22 mouse cellular contexts compared by ENCODE assay signal in genomic region chr1:85581518-85581917, GRCm38 (mm10). TPM values are rescaled to one million over a fixed set of nuclear protein-coding genes. Genes with fewer than 3 reads are reported as not detected.
DNase-seq lines count a peak whose midpoint lies in the region; ATAC-seq and TF ChIP-seq lines count a peak whose summit lies in the region.
"Not testable (repeated sequence)": the region's sequence is repeated elsewhere in the genome, so short reads cannot be mapped to it uniquely, and the experiment has no call there.
"Had no signal": no experiment of that assay in that cellular context is flagged by ENCODE, and none has a peak within 500 bp of the region (broad histone marks: within the 10 kb centered on the region; RNA-seq: fewer than 3 reads in every experiment).

No protein-coding gene starts in this region.

- not testable (repeated sequence) for TF ChIP-seq POLR2A in cerebellum, adult 2 months (IDR thresholded peaks at IDR 0.05; ENCODE audit: borderline replicate concordance, insufficient read depth, low read length)

- intact Hi-C loops in left cerebral cortex, adult 2 months (cut with DNase I): loop anchor here (5.0 to 10.0 kb wide), 2 partner anchors 156 to 263 kb away; no protein-coding TSS in a partner anchor

- not testable (repeated sequence) for H3K27me3 ChIP-seq in cerebellum, adult 2 months (ENCODE audit: control insufficient read depth, insufficient read depth, low read length); hindbrain, postnatal 0 days (ENCODE audit: insufficient read depth, low read length); midbrain, postnatal 0 days (ENCODE audit: insufficient read depth, low read length); splenic B cell, adult 2 months (ENCODE audit: control insufficient read depth, insufficient read depth, low read length, poor library complexity, severe bottlenecking)

- not testable (repeated sequence) for H3K4me1 ChIP-seq in cerebellum, adult 2 months (ENCODE audit: control insufficient read depth, insufficient read depth, low read length); hindbrain, postnatal 0 days (ENCODE audit: insufficient read depth, low read length); midbrain, postnatal 0 days (ENCODE audit: insufficient read depth, low read length)

- not testable (repeated sequence) for H3K4me3 ChIP-seq in cerebellum, adult 2 months (replicated peaks; ENCODE audit: insufficient read depth, low read depth, low read length); hindbrain, postnatal 0 days (ENCODE audit: low read length); left cerebral cortex, adult 2 months; midbrain, postnatal 0 days (ENCODE audit: low read depth, low read length)

- WGBS in cerebellum, adult 2 months: 28% methylated on average over 5 of the region's 5 CpGs
- WGBS in hindbrain, postnatal 0 days: 24% methylated on average over 5 of the region's 5 CpGs
- 25% methylated on average over 5 of the region's 5 CpGs for WGBS in midbrain, postnatal 0 days

- not testable (repeated sequence) for H3K4me2 ChIP-seq in hindbrain, postnatal 0 days (ENCODE audit: low read depth, low read length); midbrain, postnatal 0 days (ENCODE audit: low read depth, low read length, poor library complexity, severe bottlenecking)

- peak; percentile 16; the same call in 1 of the 2 replicates for TF ChIP-seq CTCF in cerebellum, adult 2 months (IDR thresholded peaks at IDR 0.05; ENCODE audit: borderline replicate concordance, insufficient read depth, low read depth, low read length)
- peak; percentile 41; the same call in 1 of the 2 replicates for TF ChIP-seq CTCF in hindbrain, postnatal 0 days (IDR thresholded peaks at IDR 0.05; ENCODE audit: low read depth)
- TF ChIP-seq CTCF in left cerebral cortex, adult 2 months (IDR thresholded peaks at IDR 0.05): peak; percentile 29
- TF ChIP-seq CTCF in midbrain, postnatal 0 days (IDR thresholded peaks at IDR 0.05): peak; percentile 45; the same call in 1 of the 2 replicates

- H3K27ac ChIP-seq in cerebellum, adult 2 months (ENCODE audit: insufficient read depth, low read length); hindbrain, postnatal 0 days; left cerebral cortex, adult 2 months; midbrain, postnatal 0 days (ENCODE audit: low read depth, low read length): not testable (repeated sequence)

- H3K36me3 ChIP-seq in hindbrain, postnatal 0 days (ENCODE audit: insufficient read depth, low read length); midbrain, postnatal 0 days (ENCODE audit: insufficient read depth, low read length); splenic B cell, adult 2 months (ENCODE audit: control insufficient read depth, insufficient read depth, low read length, poor library complexity, severe bottlenecking): not testable (repeated sequence)

- H3K9ac ChIP-seq in hindbrain, postnatal 0 days (replicated peaks; ENCODE audit: low read length); midbrain, postnatal 0 days (replicated peaks; ENCODE audit: low read length, poor library complexity, severe bottlenecking): not testable (repeated sequence)

- ATAC-seq in hindbrain, postnatal 0 days; midbrain, postnatal 0 days (ENCODE audit: low FRiP score): not testable (repeated sequence)

- DNase-seq in CD4-positive helper T cell, adult 2 months (ENCODE audit: low read depth, low spot score): peak; percentile 29
- DNase-seq in Muller cell, postnatal 12 days (ENCODE audit: inconsistent ontology term): peak; percentile 1
- DNase-seq in cerebellum, adult 2 months; hindbrain, postnatal 0 days (ENCODE audit: low spot score); left cerebral cortex, adult 2 months (ENCODE audit: extremely low spot score in 1 of 2, low spot score in 2 of 2); midbrain, postnatal 0 days (ENCODE audit: low spot score): not testable (repeated sequence)
- peak; percentile 35 for DNase-seq in splenic B cell, adult 2 months (ENCODE audit: low read depth, low spot score)

- H3K9me3 ChIP-seq in hindbrain, postnatal 0 days (ENCODE audit: low read length); midbrain, postnatal 0 days (ENCODE audit: low read length): not testable (repeated sequence)

RNA-seq across cellular contexts. Expression of gene G530012D18Rik, which starts 6.0 kb away (rescaled TPM):
- not detected in 2 replicates for polyA plus RNA-seq in cerebellum, adult 2 months (2012; rRNA removed)
- total RNA-seq in hindbrain, postnatal 0 days (2014; rRNA removed): not detected in 2 replicates
- polyA plus RNA-seq in hindbrain, postnatal 0 days (2015; fragmentation: Nextera tagmentation; extraction: Ambion mirVana): not detected in 2 replicates
- not detected for total RNA-seq in left cerebral cortex, adult 2 months (2021)
- total RNA-seq in midbrain, postnatal 0 days (2014; rRNA removed): not detected in 2 replicates
- polyA plus RNA-seq in midbrain, postnatal 0 days (2015; fragmentation: Nextera tagmentation; extraction: Ambion mirVana): not detected in 2 replicates
- total RNA-seq: adrenal gland, adult 2 months; gastrocnemius, postnatal 14 days; heart, adult 18-20 months; heart, postnatal 4 days; layer of hippocampus, adult 8-10 months; left cerebral cortex, postnatal 36 days had no signal
- polyA plus RNA-seq: adrenal gland, adult 2 months; cortical plate, adult 2 months; embryonic facial prominence, embryonic 12.5 days; erythroblast, embryonic 14.5 days; forebrain, embryonic 13.5 days; heart, embryonic 14.5 days; hindbrain, embryonic 15.5 days; limb, embryonic 15.5 days; liver, embryonic 16.5 days; midbrain, embryonic 16.5 days had no signal

RNA-seq across cellular contexts. Expression of gene Sp110, which starts 17.1 kb away (rescaled TPM):
- polyA plus RNA-seq in cerebellum, adult 2 months (2012; rRNA removed): 0.93 and 1.5 TPM in 2 replicates
- total RNA-seq in hindbrain, postnatal 0 days (2014; rRNA removed): 0.36 and 0.68 TPM in 2 replicates
- polyA plus RNA-seq in hindbrain, postnatal 0 days (2015; fragmentation: Nextera tagmentation; extraction: Ambion mirVana): 1.0 and 1.1 TPM in 2 replicates
- 1 to 10 TPM in 1 of 2 experiments, under 1 TPM in 1; 0.70 to 1.7 TPM for total RNA-seq in left cerebral cortex, adult 2 months (2021)
- total RNA-seq in midbrain, postnatal 0 days (2014; rRNA removed): 1.0 and 1.2 TPM in 2 replicates
- 0.37 and 0.89 TPM in 2 replicates for polyA plus RNA-seq in midbrain, postnatal 0 days (2015; fragmentation: Nextera tagmentation; extraction: Ambion mirVana)

RNA-seq across cellular contexts. Expression of gene Sp140, which starts 18.7 kb away (rescaled TPM):
- 0.65 and 0.85 TPM in 2 replicates for polyA plus RNA-seq in cerebellum, adult 2 months (2012; rRNA removed)
- 4.6 TPM in 1 of 2 replicates, not detected in the other for total RNA-seq in hindbrain, postnatal 0 days (2014; rRNA removed)
- 0.74 and 0.91 TPM in 2 replicates for polyA plus RNA-seq in hindbrain, postnatal 0 days (2015; fragmentation: Nextera tagmentation; extraction: Ambion mirVana)
- under 1 TPM; 0.47 to 0.93 TPM for total RNA-seq in left cerebral cortex, adult 2 months (2021)
- total RNA-seq in midbrain, postnatal 0 days (2014; rRNA removed): 0.49 and 0.61 TPM in 2 replicates
- 0.38 and 0.49 TPM in 2 replicates for polyA plus RNA-seq in midbrain, postnatal 0 days (2015; fragmentation: Nextera tagmentation; extraction: Ambion mirVana)
- polyA plus RNA-seq: erythroblast, embryonic 14.5 days had no signal
